Mouse (Mus musculus) lung, postnatal 0 days (tissue): ENCODE measurements around the gene Araf. TPM values are rescaled to one million over a fixed set of nuclear protein-coding genes. Genes with fewer than 3 reads are reported as not detected.

Experiments used
- ATAC-seq: fragments of 200-750 bp; cut with Nextera tagmentation; 2 replicates; pipeline ENCODE4 v1.8.0; 2017; ENCODE audit warnings: moderate library complexity
- DNase-seq: peaks from one replicate; pipeline ENCODE4 v3.0.0-alpha.2; 2016; ENCODE audit warnings: low spot score
- H3K27ac ChIP-seq: fragments of 300-500 bp; sonication (generic); 2 replicates; pipeline ENCODE4 v1.5.1; 2014; ENCODE audit warnings: antibody characterized with exemption, mild to moderate bottlenecking, low read length, mixed read lengths
- H3K27me3 ChIP-seq: fragments of 300-500 bp; sonication (generic); replicated peaks from 2 replicates; pipeline ENCODE4 v1.6.1; 2014; ENCODE audit warnings: low read length, mixed read lengths; ENCODE audit not compliant: insufficient read depth
- H3K36me3 ChIP-seq: fragments of 300-500 bp; sonication (generic); 2 replicates; pipeline ENCODE4 v1.6.1; 2014; ENCODE audit warnings: low read length, mixed read lengths; ENCODE audit not compliant: insufficient read depth
- H3K4me1 ChIP-seq: fragments of 300-500 bp; sonication (generic); 2 replicates; pipeline ENCODE4 v1.6.1; 2014; ENCODE audit warnings: antibody characterized with exemption, low read depth, low read length, mixed read lengths; ENCODE audit not compliant: insufficient read depth
- H3K4me2 ChIP-seq: fragments of 300-500 bp; sonication (generic); replicated peaks from 2 replicates; pipeline ENCODE4 v1.6.1; 2014; ENCODE audit warnings: low read depth, mild to moderate bottlenecking, low read length, moderate library complexity, mixed read lengths
- H3K4me3 ChIP-seq: fragments of 300-500 bp; sonication (generic); 2 replicates; pipeline ENCODE4 v1.5.1; 2014; ENCODE audit warnings: low read depth, low read length
- H3K9ac ChIP-seq: fragments of 300-500 bp; sonication (generic); replicated peaks from 2 replicates; pipeline ENCODE4 v1.6.1; 2014; ENCODE audit warnings: low read depth, mild to moderate bottlenecking
- H3K9me3 ChIP-seq: fragments of 300-500 bp; sonication (generic); 2 replicates; pipeline ENCODE4 v1.6.1; 2016; ENCODE audit warnings: low read length, mixed read lengths
- CTCF ChIP-seq: IDR thresholded peaks from 2 replicates; pipeline ENCODE4 v1.5.1; 2016; ENCODE audit warnings: antibody characterized with exemption, mild to moderate bottlenecking
- EP300 ChIP-seq: IDR thresholded peaks from 2 replicates; pipeline ENCODE4 v1.6.1; 2016; ENCODE audit warnings: antibody characterized with exemption, mild to moderate bottlenecking, control low read depth
- WGBS: fragments of 180-500 bp; shearing (Covaris S2); extraction: QIAGEN DNeasy Blood & Tissue Kit; methylation state at CpG from one replicate; pipeline ENCODE4 v1.1.7; 2014; 5-methylcytosine and 5-hydroxymethylcytosine counted together
- polyA plus RNA-seq: library from polyadenylated mRNA; unstranded; fragments of >200 nt; fragmentation: Nextera tagmentation; extraction: Ambion mirVana; gene quantifications from 2 replicates; pipeline ENCODE4 v1.2.1, GENCODE M21; 2015

Gene Araf
- 73.8 and 74.4 TPM in 2 replicates for polyA plus RNA-seq

GRCm38 (mm10) chrX:20797681-20798080 lies at the start of gene Araf:
Gene Araf (plus strand): TSS chrX:20797814.
- TF ChIP-seq EP300 (no peak), CTCF (no peak)
- no peaks in the 10 kb centered on the region for H3K4me1 ChIP-seq
- 0 out of 2 replicates have a peak, but pooled peaks have one; percentile 27 for ATAC-seq
- H3K27ac ChIP-seq = no peak within 1 kb of the TSS
- peak within 1 kb of the TSS; percentile 48 for H3K4me2 ChIP-seq
- 0 out of 2 replicates have a peak within 1 kb of the TSS, but pooled peaks have one; percentile 6 for H3K9ac ChIP-seq
- H3K36me3 ChIP-seq = no peaks in the 10 kb centered on the region
- no peak for DNase-seq
- H3K4me3 ChIP-seq = peak within 1 kb of the TSS; percentile 33
- no peaks in the 10 kb centered on the region for H3K27me3 ChIP-seq
- 2% methylated on average over 6 of the region's 7 CpGs for WGBS
- no peaks in the 10 kb centered on the region for H3K9me3 ChIP-seq

GRCm38 (mm10) chrX:20748829-20749228 lies 48.8 kb upstream of the Araf start:
- H3K4me2 ChIP-seq = no peak overlapping the region
- no peak overlapping the region for H3K27ac ChIP-seq
- H3K9me3 ChIP-seq = no peaks in the 10 kb centered on the region
- H3K4me1 ChIP-seq = no peaks in the 10 kb centered on the region
- TF ChIP-seq CTCF (no peak), EP300 (no peak)
- no peak overlapping the region for H3K9ac ChIP-seq
- no peak for DNase-seq
- H3K4me3 ChIP-seq = no peak overlapping the region
- 74% methylated on average over 2 of the region's 2 CpGs for WGBS
- no peak for ATAC-seq
- H3K27me3 ChIP-seq = no peaks in the 10 kb centered on the region
- H3K36me3 ChIP-seq = no peaks in the 10 kb centered on the region

- 68% methylated on average over 4 of the region's 4 CpGs for WGBS
- Histone ChIP-seq H3K36me3 (no peaks in the 10 kb centered on the region), H3K4me3 (no peak overlapping the region), H3K9ac (no peak overlapping the region), H3K9me3 (no peaks in the 10 kb centered on the region), H3K4me2 (no peak overlapping the region), H3K4me1 (no peaks in the 10 kb centered on the region), H3K27ac (no peak overlapping the region), H3K27me3 (no peaks in the 10 kb centered on the region)
- no peak for DNase-seq
- TF ChIP-seq EP300 (no peak), CTCF (no peak)
- ATAC-seq = no peak
Observed at GRCm38 (mm10) chrX:20761201-20761600, 36.4 kb upstream of the Araf start.

- no peak overlapping the region for H3K9ac ChIP-seq
- WGBS = 0% methylated on average over 1 of the region's 1 CpGs
- H3K4me1 ChIP-seq = no peaks in the 10 kb centered on the region
- H3K4me2 ChIP-seq = no peak overlapping the region
- DNase-seq (peak; percentile 56), ATAC-seq (peak; percentile 83)
- TF ChIP-seq EP300 (no peak), CTCF (peak; percentile 84)
- no peak overlapping the region for H3K4me3 ChIP-seq
- H3K27me3 ChIP-seq = no peaks in the 10 kb centered on the region
- no peak overlapping the region for H3K27ac ChIP-seq
- no peaks in the 10 kb centered on the region for H3K9me3 ChIP-seq
- H3K36me3 ChIP-seq = no peaks in the 10 kb centered on the region
Observed at GRCm38 (mm10) chrX:20770697-20771381, 26.8 kb upstream of the Araf start.

GRCm38 (mm10) chrX:20771666-20772065 lies 25.9 kb upstream of the Araf start:
- H3K27me3 ChIP-seq = no peaks in the 10 kb centered on the region
- no peaks in the 10 kb centered on the region for H3K9me3 ChIP-seq
- no peak for TF ChIP-seq CTCF
- no peak for TF ChIP-seq EP300
- no peak overlapping the region for H3K27ac ChIP-seq
- H3K4me2 ChIP-seq = no peak overlapping the region
- H3K4me1 ChIP-seq = no peaks in the 10 kb centered on the region
- WGBS = 33% methylated on average over 2 of the region's 2 CpGs
- no peak overlapping the region for H3K4me3 ChIP-seq
- ATAC-seq (peak; percentile 79), DNase-seq (peak; percentile 51)
- no peaks in the 10 kb centered on the region for H3K36me3 ChIP-seq
- H3K9ac ChIP-seq = no peak overlapping the region

- Histone ChIP-seq H3K9me3 (no peaks in the 10 kb centered on the region), H3K27ac (no peak overlapping the region), H3K9ac (no peak overlapping the region), H3K4me3 (no peak overlapping the region), H3K4me2 (0 out of 2 replicates have a peak overlapping the region, but pooled peaks have one; percentile 11), H3K4me1 (no peaks in the 10 kb centered on the region), H3K36me3 (no peaks in the 10 kb centered on the region), H3K27me3 (no peaks in the 10 kb centered on the region)
- TF ChIP-seq EP300 (no peak), CTCF (no peak)
- 48% methylated on average over 19 of the region's 19 CpGs for WGBS
- ATAC-seq (no peak), DNase-seq (no peak)
Observed at GRCm38 (mm10) chrX:20775271-20776016, 22.2 kb upstream of the Araf start.
